Mouse (Mus musculus) erythroblast, embryonic 14.5 days (primary cell): ENCODE measurements around the gene Ap1m2.

Experiments used
- GATA1 ChIP-seq: IDR thresholded peaks from 2 replicates; pipeline ENCODE4 v1.6.1; 2012; ENCODE audit warnings: low read length, inconsistent platforms, mixed read lengths
- TAL1 ChIP-seq: IDR thresholded peaks from 3 replicates; pipeline ENCODE4 v1.6.1; 2012; ENCODE audit warnings: low read length, inconsistent platforms, mixed read lengths

DNA sequence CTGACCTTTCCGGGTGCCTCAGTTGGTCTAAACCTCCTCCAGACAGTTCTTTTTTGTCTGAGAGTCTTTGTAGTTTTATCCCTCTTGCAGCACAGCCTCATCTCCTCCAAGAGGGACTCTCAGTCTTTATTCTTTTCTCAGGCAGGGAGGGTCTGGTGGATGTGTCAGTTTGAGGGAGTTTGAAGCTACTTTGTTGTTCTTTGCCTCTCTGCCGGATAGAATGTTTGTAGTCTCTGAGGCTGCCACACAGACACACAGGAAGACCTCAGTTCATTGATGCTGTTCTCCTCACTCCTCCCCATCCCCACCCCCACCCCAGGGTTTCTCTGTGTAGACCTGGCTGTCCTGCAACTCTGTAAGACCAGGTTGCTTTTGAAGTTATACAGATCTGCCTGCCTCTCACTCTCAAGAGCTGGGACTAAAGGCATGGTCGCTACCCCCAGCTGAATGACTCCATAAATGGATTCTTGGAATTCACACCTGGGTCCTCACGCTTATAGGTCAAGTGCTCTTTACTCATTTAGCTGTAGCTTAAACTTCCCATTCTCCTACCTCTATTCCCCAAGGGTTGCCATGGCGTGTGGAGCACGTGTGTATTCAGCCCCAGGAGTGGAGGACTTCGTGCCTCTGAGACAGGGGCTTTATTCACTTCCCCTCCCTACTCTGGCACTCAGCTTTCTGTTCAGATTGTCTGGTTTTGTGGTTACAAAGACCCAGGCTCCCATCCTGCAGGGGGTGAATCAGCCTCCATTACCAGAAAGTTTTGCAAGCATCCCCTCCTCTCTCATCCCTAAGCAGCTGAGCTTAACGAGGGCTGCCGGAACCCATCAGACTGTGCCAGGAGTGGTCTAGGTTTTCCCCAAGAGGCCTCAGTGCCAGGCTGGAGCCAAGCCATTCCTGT is 20.3 kb upstream of the Ap1m2 start:
- TF ChIP-seq TAL1 (no peak), GATA1 (no peak)
